Mouse (Mus musculus) hindbrain, embryonic 10.5 days (tissue): Measurements from ENCODE around the gene Aaas. TPM values are rescaled to one million over a fixed set of nuclear protein-coding genes. Genes with fewer than 3 reads are reported as not detected.

ENCODE experiments used
- DNase-seq: peaks from one replicate; pipeline ENCODE4 v3.0.0-alpha.2; 2017; ENCODE audit warnings: low spot score
- H3K27ac ChIP-seq: fragments of 300-500 bp; sonication (generic); 2 replicates; pipeline ENCODE4 v1.5.1; 2016; ENCODE audit warnings: mild to moderate bottlenecking, moderate library complexity
- H3K27me3 ChIP-seq: fragments of 300-500 bp; sonication (generic); 2 replicates; pipeline ENCODE4 v1.6.1; 2016; ENCODE audit warnings: mild to moderate bottlenecking; ENCODE audit not compliant: poor library complexity, insufficient read depth, severe bottlenecking
- H3K36me3 ChIP-seq: fragments of 300-500 bp; sonication (generic); 2 replicates; pipeline ENCODE4 v1.6.1; 2016; ENCODE audit warnings: mild to moderate bottlenecking, moderate library complexity
- H3K4me1 ChIP-seq: fragments of 300-500 bp; sonication (generic); replicated peaks from 2 replicates; pipeline ENCODE4 v1.6.1; 2016; ENCODE audit warnings: mild to moderate bottlenecking
- H3K4me3 ChIP-seq: fragments of 300-500 bp; sonication (generic); 2 replicates; pipeline ENCODE4 v1.5.1; 2016; ENCODE audit warnings: mild to moderate bottlenecking, moderate library complexity
- H3K9me3 ChIP-seq: fragments of 300-500 bp; sonication (generic); 2 replicates; pipeline ENCODE4 v1.6.1; 2016; ENCODE audit warnings: mild to moderate bottlenecking, moderate library complexity
- WGBS: fragments of 180-500 bp; shearing (Covaris S2); methylation state at CpG from one replicate; pipeline ENCODE4 v1.1.7; 2016; 5-methylcytosine and 5-hydroxymethylcytosine counted together
- polyA plus RNA-seq: library from polyadenylated mRNA; unstranded; fragments of >200 nt; fragmentation: Nextera tagmentation; extraction: Ambion mirVana; gene quantifications from 2 replicates; pipeline ENCODE4 v1.2.1, GENCODE M21; 2016

The Aaas gene
- 102 and 122 TPM in 2 replicates for polyA plus RNA-seq

DNA sequence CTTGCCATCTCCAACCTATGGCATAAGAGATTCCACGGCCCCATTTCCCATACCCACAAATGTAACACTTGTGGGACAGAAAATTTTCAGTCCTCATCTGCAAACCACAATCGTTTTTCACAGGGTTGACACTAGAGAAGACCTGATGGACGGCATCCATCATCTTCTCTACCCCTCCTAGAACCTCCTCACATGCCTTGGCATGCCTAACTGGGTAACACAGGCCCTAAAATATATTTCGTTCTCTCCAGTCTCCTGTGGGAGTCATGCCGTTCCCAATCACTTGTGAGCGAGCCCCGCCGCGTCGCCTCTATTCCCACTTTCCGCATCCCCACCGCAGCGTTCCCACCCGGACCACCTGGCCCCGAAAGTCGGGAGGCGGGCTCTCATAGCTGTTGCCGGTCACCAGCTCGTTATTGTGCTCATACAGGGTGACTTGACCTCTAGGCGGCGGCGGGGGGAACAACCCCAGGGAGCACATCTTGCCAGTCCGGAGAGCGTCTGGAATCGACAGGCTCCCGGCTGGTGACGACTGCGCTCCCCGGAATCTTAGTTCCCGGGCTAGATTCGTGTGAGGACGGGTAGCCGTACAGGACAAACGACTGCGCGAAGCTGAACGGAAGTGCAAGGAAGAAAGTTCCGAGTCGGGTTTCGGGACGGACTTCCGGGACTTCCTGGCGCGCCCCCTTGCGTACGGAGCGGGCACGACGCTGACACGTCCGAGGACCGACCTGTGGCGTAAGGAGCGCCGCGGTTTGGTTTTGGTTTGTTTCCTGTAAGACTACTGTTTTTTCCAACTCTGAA, at the start of gene Aaas:
Gene Aaas (minus strand): TSS at position 634 of the 804 bp plus-strand sequence.
- Histone ChIP-seq H3K4me3 (peak within 1 kb of the TSS; percentile 89), H3K9me3 (no peaks in the 10 kb centered on the region), H3K27ac (peak within 1 kb of the TSS; percentile 91), H3K4me1 (peaks cover 30% of the 10 kb centered on the region), H3K27me3 (no peaks in the 10 kb centered on the region), H3K36me3 (peaks cover 29% of the 10 kb centered on the region)
- peak; percentile 96 for DNase-seq
- WGBS, result under 1% methylated on average over 56 of the region's 56 CpGs

- DNase-seq, result peak; percentile 85
- Histone ChIP-seq H3K27me3 (no peaks in the 10 kb centered on the region), H3K4me3 (peak overlapping the region; percentile 61), H3K27ac (peak overlapping the region; percentile 89), H3K36me3 (no peaks in the 10 kb centered on the region), H3K4me1 (peaks cover 40% of the 10 kb centered on the region), H3K9me3 (no peaks in the 10 kb centered on the region)
- 3% methylated on average over 34 of the region's 34 CpGs for WGBS
These were observed 49.0 kb upstream of the Aaas start for GRCm38 (mm10) chr15:102399229-102400221.

DNA sequence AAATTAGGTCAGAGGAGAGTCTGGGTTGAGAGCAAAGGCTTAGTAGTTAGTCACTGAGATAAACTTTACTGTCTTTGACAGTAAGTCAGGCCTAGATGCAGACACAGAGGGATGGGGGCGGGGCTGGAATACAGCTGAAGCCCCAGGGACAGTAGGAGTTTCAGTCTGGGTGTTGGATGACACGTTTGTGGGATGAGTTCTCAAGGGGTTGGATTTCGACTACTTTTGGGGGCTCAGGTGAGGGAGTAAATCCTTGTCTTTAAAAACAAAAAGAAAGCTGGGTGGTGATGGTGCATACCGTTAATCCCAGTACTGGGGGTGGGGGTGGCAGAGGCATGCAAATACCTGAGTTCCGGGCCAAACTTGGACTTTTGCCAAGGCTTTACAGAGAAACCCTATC, 48.1 kb upstream of the Aaas start:
- DNase-seq, result no peak
- H3K4me3 ChIP-seq, result no peak overlapping the region
- 22% methylated on average over 5 of the region's 5 CpGs for WGBS

DNA sequence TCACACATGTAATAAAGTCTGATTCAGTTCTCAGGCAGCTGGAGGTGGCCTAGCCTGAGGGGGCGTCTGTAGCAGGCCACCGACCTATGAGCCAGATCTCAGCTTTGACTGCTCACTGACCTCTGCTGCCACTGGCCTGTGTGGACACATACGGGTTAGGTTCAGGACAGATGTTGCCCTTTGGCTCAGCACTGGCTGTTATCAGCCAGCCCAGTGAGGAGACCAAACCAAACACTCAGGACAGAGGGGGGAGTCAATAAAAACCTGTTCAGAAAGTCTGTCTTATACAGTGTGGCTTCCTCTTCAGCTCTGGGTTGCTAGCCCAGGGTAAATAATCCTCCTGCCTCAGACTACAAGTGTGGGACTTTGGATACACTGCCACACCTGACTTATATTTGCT, 44.5 kb upstream of the Aaas start:
- peaks cover 43% of the 10 kb centered on the region for H3K4me1 ChIP-seq
- no peaks in the 10 kb centered on the region for H3K27me3 ChIP-seq
- H3K27ac ChIP-seq, result peak overlapping the region; percentile 63
- 16% methylated on average over 3 of the region's 3 CpGs for WGBS
- H3K36me3 ChIP-seq, result no peaks in the 10 kb centered on the region
- H3K9me3 ChIP-seq, result no peaks in the 10 kb centered on the region
- no peak overlapping the region for H3K4me3 ChIP-seq
- DNase-seq, result peak; percentile 33

More for the DNA sequence above, 48.1 kb upstream of the Aaas start:
- H3K9me3 ChIP-seq, result no peaks in the 10 kb centered on the region
- H3K4me1 ChIP-seq, result peaks cover 47% of the 10 kb centered on the region
- no peaks in the 10 kb centered on the region for H3K27me3 ChIP-seq
- no peaks in the 10 kb centered on the region for H3K36me3 ChIP-seq
- 0 out of 2 replicates have a peak overlapping the region, but pooled peaks have one; percentile 89 for H3K27ac ChIP-seq

DNA sequence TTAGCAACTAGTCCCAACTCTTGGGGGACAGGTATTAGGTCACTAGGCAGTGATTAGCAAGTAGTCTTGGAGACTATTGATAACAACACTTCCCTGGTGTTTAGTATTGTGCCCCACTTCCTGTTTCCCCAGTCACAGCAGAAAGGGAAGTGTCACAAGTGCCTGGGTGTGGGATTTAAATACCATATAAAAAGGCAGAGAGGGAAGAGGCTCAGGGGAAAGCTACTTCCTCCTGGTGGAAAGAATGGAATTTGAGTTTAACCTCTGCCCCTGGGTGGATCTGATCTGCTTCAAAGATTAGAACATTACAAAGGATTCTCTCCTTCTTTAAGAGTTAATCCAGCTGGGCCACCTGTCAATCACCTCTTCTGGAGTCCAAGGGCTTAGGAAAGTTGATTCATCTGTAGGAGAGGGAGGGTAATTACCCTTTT, 43.0 kb upstream of the Aaas start:
- DNase-seq, result no peak
- Histone ChIP-seq H3K4me1 (peaks cover 29% of the 10 kb centered on the region), H3K36me3 (no peaks in the 10 kb centered on the region), H3K27me3 (no peaks in the 10 kb centered on the region), H3K27ac (no peak overlapping the region), H3K4me3 (no peak overlapping the region), H3K9me3 (no peaks in the 10 kb centered on the region)

DNA sequence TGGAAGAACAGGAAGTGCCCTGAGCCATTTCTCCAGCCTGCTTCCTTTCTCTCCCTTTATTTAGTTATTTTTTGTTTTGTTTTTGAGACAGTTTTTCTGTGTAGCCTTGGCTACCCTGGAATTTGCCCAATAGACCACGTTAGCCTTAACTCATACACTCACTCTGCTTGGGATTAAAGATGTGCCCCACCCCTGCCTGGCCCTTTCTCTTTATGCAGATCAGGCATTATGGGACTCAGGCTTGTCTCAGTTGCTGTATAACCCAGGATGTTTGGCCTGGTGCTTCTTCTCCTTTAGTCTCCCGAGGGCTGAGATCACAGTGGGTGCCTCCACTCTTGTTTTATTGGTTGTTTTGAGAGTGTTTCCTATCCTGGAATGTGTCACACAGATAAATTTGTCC, 41.9 kb upstream of the Aaas start:
- Histone ChIP-seq H3K27ac (no peak overlapping the region), H3K4me3 (no peak overlapping the region), H3K27me3 (no peaks in the 10 kb centered on the region), H3K36me3 (no peaks in the 10 kb centered on the region), H3K4me1 (peaks cover 25% of the 10 kb centered on the region), H3K9me3 (no peaks in the 10 kb centered on the region)
- DNase-seq, result no peak
- 53% methylated on average over 2 of the region's 2 CpGs for WGBS

- H3K4me1 ChIP-seq, result peaks cover 11% of the 10 kb centered on the region
- no peaks in the 10 kb centered on the region for H3K9me3 ChIP-seq
- no peak for DNase-seq
- no peaks in the 10 kb centered on the region for H3K27me3 ChIP-seq
- H3K4me3 ChIP-seq, result no peak overlapping the region
- 88% methylated on average over 3 of the region's 3 CpGs for WGBS
- no peak overlapping the region for H3K27ac ChIP-seq
- H3K36me3 ChIP-seq, result no peaks in the 10 kb centered on the region
These were observed 38.4 kb upstream of the Aaas start for GRCm38 (mm10) chr15:102388942-102389341.

- no peaks in the 10 kb centered on the region for H3K4me1 ChIP-seq
- DNase-seq, result no peak
- H3K27ac ChIP-seq, result no peak overlapping the region
- H3K9me3 ChIP-seq, result no peaks in the 10 kb centered on the region
- no peaks in the 10 kb centered on the region for H3K36me3 ChIP-seq
- H3K27me3 ChIP-seq, result no peaks in the 10 kb centered on the region
- H3K4me3 ChIP-seq, result no peak overlapping the region
- WGBS, result 52% methylated on average over 9 of the region's 9 CpGs
These were observed 36.1 kb upstream of the Aaas start for GRCm38 (mm10) chr15:102386640-102387039.

- WGBS, result 90% methylated on average over 6 of the region's 6 CpGs
- no peak for DNase-seq
- H3K4me1 ChIP-seq, result no peaks in the 10 kb centered on the region
- no peak overlapping the region for H3K27ac ChIP-seq
- H3K9me3 ChIP-seq, result no peaks in the 10 kb centered on the region
- H3K4me3 ChIP-seq, result no peak overlapping the region
- H3K36me3 ChIP-seq, result no peaks in the 10 kb centered on the region
- no peaks in the 10 kb centered on the region; the same call in 1 of the 2 replicates for H3K27me3 ChIP-seq
These were observed 33.1 kb upstream of the Aaas start for GRCm38 (mm10) chr15:102383671-102384070.

- Histone ChIP-seq H3K27ac (0 out of 2 replicates have a peak overlapping the region, but pooled peaks have one; percentile 4), H3K9me3 (no peaks in the 10 kb centered on the region), H3K36me3 (no peaks in the 10 kb centered on the region), H3K27me3 (peaks cover 6% of the 10 kb centered on the region; the same call in 1 of the 2 replicates), H3K4me1 (peaks cover 19% of the 10 kb centered on the region), H3K4me3 (no peak overlapping the region)
- DNase-seq, result peak; percentile 83
- 3% methylated on average over 7 of the region's 7 CpGs for WGBS
These were observed 31.0 kb upstream of the Aaas start for GRCm38 (mm10) chr15:102381575-102381974.

DNA sequence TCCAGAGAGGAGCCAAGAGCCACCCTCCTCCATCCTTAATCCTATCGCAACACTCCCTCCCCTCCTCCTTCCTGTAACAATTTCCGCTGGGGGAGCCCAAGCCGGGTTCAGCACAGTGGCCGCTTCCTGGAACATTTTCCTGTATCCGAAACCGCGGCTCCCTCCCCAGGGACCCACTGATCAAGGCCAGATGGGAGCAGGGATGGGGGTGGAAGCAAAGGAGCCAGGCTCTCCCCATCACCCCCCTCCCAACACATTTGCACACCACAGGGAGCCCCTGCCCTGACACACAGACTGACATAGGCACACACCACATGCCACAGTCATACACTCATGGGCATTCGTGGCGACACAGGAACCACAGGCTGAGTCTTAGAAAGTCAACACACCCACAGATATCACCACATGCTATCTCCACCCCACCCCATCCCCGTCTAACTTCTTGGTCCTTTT, 27.3 kb upstream of the Aaas start:
- H3K27ac ChIP-seq, result peak overlapping the region; percentile 54; the same call in 1 of the 2 replicates
- H3K4me1 ChIP-seq, result peaks cover 30% of the 10 kb centered on the region
- 5% methylated on average over 10 of the region's 10 CpGs for whole genome bisulfite sequencing
- peak; percentile 62 for DNase-seq
- H3K36me3 ChIP-seq, result no peaks in the 10 kb centered on the region
- H3K9me3 ChIP-seq, result no peaks in the 10 kb centered on the region
- peak overlapping the region; percentile 80 for H3K4me3 ChIP-seq
- peaks cover 22% of the 10 kb centered on the region for H3K27me3 ChIP-seq

DNA sequence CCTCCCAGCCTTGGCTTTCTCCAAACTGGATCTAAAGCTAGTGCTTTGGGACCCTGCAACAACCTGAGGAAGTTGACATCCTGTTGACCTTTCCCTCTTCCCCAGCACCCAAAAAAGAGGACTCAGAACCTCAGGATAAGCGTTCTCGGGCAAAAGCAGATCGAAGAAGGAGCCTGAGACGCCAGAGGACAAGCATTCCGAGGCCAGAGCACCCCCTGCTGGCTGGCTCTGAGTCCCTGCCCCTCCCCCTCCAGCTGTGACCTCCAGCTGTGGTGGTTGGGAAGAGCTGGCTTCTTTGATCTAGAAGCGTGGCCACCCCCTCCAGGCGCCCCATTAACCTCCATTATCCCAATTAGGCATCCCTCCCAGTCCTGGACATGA, 26.6 kb upstream of the Aaas start:
- peak overlapping the region; percentile 80 for H3K4me3 ChIP-seq
- 0% methylated on average over 7 of the region's 7 CpGs for WGBS
- peak; percentile 88 for DNase-seq
- no peaks in the 10 kb centered on the region for H3K9me3 ChIP-seq
- peaks cover 22% of the 10 kb centered on the region for H3K27me3 ChIP-seq
- peaks cover 30% of the 10 kb centered on the region for H3K4me1 ChIP-seq
- peak overlapping the region; percentile 89 for H3K27ac ChIP-seq
- H3K36me3 ChIP-seq, result no peaks in the 10 kb centered on the region
